Mouse (Mus musculus) liver, embryonic 14.5 days (tissue): ENCODE measurements around the gene Rsph1. TPM values are rescaled to one million over a fixed set of nuclear protein-coding genes. Genes with fewer than 3 reads are reported as not detected.

Experiments used
- ATAC-seq: fragments of 200-750 bp; cut with Nextera tagmentation; 2 replicates; pipeline ENCODE4 v1.8.0; 2017; ENCODE audit warnings: moderate number of reproducible peaks, mild to moderate bottlenecking, moderate library complexity; ENCODE audit not compliant: insufficient read depth
- DNase-seq, 3 experiments: peaks; one replicate each; pipeline ENCODE4 v3.0.0-alpha.2; 2012 to 2013; ENCODE audit warnings: low read depth in 3 of 3, low spot score in 3 of 3
- H3K27ac ChIP-seq: fragments of 300-500 bp; sonication (generic); 2 replicates; pipeline ENCODE4 v1.5.1; 2014; ENCODE audit warnings: moderate library complexity, mild to moderate bottlenecking, control low read depth, inconsistent platforms
- H3K27me3 ChIP-seq: fragments of 300-500 bp; sonication (generic); 2 replicates; pipeline ENCODE4 v1.6.1; 2014; ENCODE audit warnings: mild to moderate bottlenecking, low read length, moderate library complexity; ENCODE audit not compliant: control insufficient read depth, insufficient read depth
- H3K36me3 ChIP-seq: fragments of 300-500 bp; sonication (generic); replicated peaks from 2 replicates; pipeline ENCODE4 v1.6.1; 2014; ENCODE audit warnings: low read depth; ENCODE audit not compliant: control insufficient read depth, insufficient read depth
- H3K4me1 ChIP-seq, 2 experiments: fragments of 200-500 bp in 1 of 2; fragments of 300-500 bp in 1 of 2; sonication (generic) in 1 of 2; replicated peaks; 2 replicates each; pipeline ENCODE4 v1.6.1; 2012 to 2014; ENCODE audit warnings: antibody characterized with exemption in 1 of 2, inconsistent platforms in 1 of 2, low read length in 1 of 2; ENCODE audit not compliant: control insufficient read depth in 2 of 2, insufficient read depth in 2 of 2
- H3K4me2 ChIP-seq: fragments of 300-500 bp; sonication (generic); 2 replicates; pipeline ENCODE4 v1.6.1; 2014; ENCODE audit warnings: low read depth, mild to moderate bottlenecking, control low read depth, moderate library complexity
- H3K4me3 ChIP-seq, 2 experiments: fragments of 200-500 bp in 1 of 2; fragments of 300-500 bp in 1 of 2; sonication (generic) in 1 of 2; 2 replicates each; pipeline ENCODE4 v1.5.1; 2012 to 2014; ENCODE audit warnings: low read depth in 2 of 2, low read length in 2 of 2, mild to moderate bottlenecking in 2 of 2, control low read depth in 1 of 2, inconsistent platforms in 1 of 2, moderate library complexity in 1 of 2; ENCODE audit not compliant: insufficient read depth in 1 of 2
- H3K9ac ChIP-seq: fragments of 300-500 bp; sonication (generic); replicated peaks from 2 replicates; pipeline ENCODE4 v1.6.1; 2014; ENCODE audit warnings: mild to moderate bottlenecking, control low read depth, moderate library complexity
- H3K9me3 ChIP-seq: fragments of 300-500 bp; sonication (generic); 2 replicates; pipeline ENCODE4 v1.6.1; 2016; ENCODE audit warnings: low read length, mixed read lengths; ENCODE audit not compliant: control insufficient read depth
- CTCF ChIP-seq: IDR thresholded peaks from 2 replicates; pipeline ENCODE4 v1.5.1; 2016; ENCODE audit warnings: antibody characterized with exemption, low read depth, control low read depth
- EP300 ChIP-seq: IDR thresholded peaks from 2 replicates; pipeline ENCODE4 v1.6.1; 2016; ENCODE audit warnings: antibody characterized with exemption, low read depth
- WGBS: fragments of 180-500 bp; shearing (Covaris S2); extraction: QIAGEN DNeasy Blood & Tissue Kit; methylation state at CpG from one replicate; pipeline ENCODE4 v1.1.7; 2014; ENCODE audit not compliant: insufficient replicate concordance; 5-methylcytosine and 5-hydroxymethylcytosine counted together
- polyA plus RNA-seq, 2 experiments: library from polyadenylated mRNA; depleted of rRNA in 1 of 2; stranded (reverse) in 1 of 2; unstranded in 1 of 2; fragments of >200 nt; fragmentation: Nextera tagmentation in 1 of 2; extraction: Ambion mirVana in 1 of 2; gene quantifications; 2 replicates each; pipeline versions ENCODE4 v1.2.1 to v1.2.3; 2012 to 2014

Gene Rsph1
- polyA plus RNA-seq, 2 experiments: 0.04 to 0.22 TPM

- Histone ChIP-seq H3K27me3 (no peaks in the 10 kb centered on the region), H3K36me3 (no peaks in the 10 kb centered on the region), H3K4me2 (no peak overlapping the region), H3K9ac (no peak overlapping the region), H3K9me3 (no peaks in the 10 kb centered on the region), H3K4me1 (no peaks in the 10 kb centered on the region), H3K4me3 (no peak overlapping the region), H3K27ac (no peak overlapping the region)
- no peak for DNase-seq
- 41% methylated on average over 3 of the region's 3 CpGs for WGBS
- TF ChIP-seq CTCF (no peak), EP300 (no peak)
- no peak for ATAC-seq
Observed at GRCm38 (mm10) chr17:31316998-31317397, 39.8 kb upstream of the Rsph1 start.

GRCm38 (mm10) chr17:31315993-31316392 is 38.8 kb upstream of the Rsph1 start:
- WGBS: 71% methylated on average over 6 of the region's 6 CpGs
- no peak for TF ChIP-seq CTCF
- no peak for TF ChIP-seq EP300

GRCm38 (mm10) chr17:31315046-31315792 is 38.0 kb upstream of the Rsph1 start:
- H3K4me3 ChIP-seq: no peak overlapping the region
- no peak overlapping the region for H3K9ac ChIP-seq
- no peaks in the 10 kb centered on the region for H3K27me3 ChIP-seq
- H3K4me2 ChIP-seq: no peak overlapping the region
- TF ChIP-seq EP300 (no peak), CTCF (no peak)
- no peaks in the 10 kb centered on the region for H3K4me1 ChIP-seq
- no peaks in the 10 kb centered on the region for H3K36me3 ChIP-seq
- DNase-seq: no peak
- no peak for ATAC-seq
- 61% methylated on average over 13 of the region's 13 CpGs for WGBS
- no peak overlapping the region for H3K27ac ChIP-seq
- H3K9me3 ChIP-seq: no peaks in the 10 kb centered on the region

More at GRCm38 (mm10) chr17:31315993-31316392, 38.8 kb upstream of the Rsph1 start:
- H3K27me3 ChIP-seq: no peaks in the 10 kb centered on the region
- no peaks in the 10 kb centered on the region for H3K4me1 ChIP-seq
- no peak overlapping the region for H3K9ac ChIP-seq
- ATAC-seq (no peak), DNase-seq (no peak)
- H3K9me3 ChIP-seq: no peaks in the 10 kb centered on the region
- no peak overlapping the region for H3K4me3 ChIP-seq
- H3K4me2 ChIP-seq: no peak overlapping the region
- H3K27ac ChIP-seq: no peak overlapping the region
- no peaks in the 10 kb centered on the region for H3K36me3 ChIP-seq

- Histone ChIP-seq H3K4me1 (no peaks in the 10 kb centered on the region), H3K4me3 (no peak overlapping the region), H3K9ac (no peak overlapping the region), H3K27ac (no peak overlapping the region), H3K36me3 (no peaks in the 10 kb centered on the region), H3K4me2 (no peak overlapping the region), H3K27me3 (no peaks in the 10 kb centered on the region), H3K9me3 (no peaks in the 10 kb centered on the region)
- WGBS: 78% methylated on average over 10 of the region's 10 CpGs
- no peak for TF ChIP-seq CTCF
- TF ChIP-seq EP300: no peak
- no peak for DNase-seq
- ATAC-seq: no peak
Observed at GRCm38 (mm10) chr17:31312648-31313047, 35.5 kb upstream of the Rsph1 start.

- no peak overlapping the region for H3K9ac ChIP-seq
- no peak overlapping the region for H3K4me2 ChIP-seq
- no peaks in the 10 kb centered on the region for H3K27me3 ChIP-seq
- ATAC-seq: no peak
- no peaks in the 10 kb centered on the region for H3K36me3 ChIP-seq
- DNase-seq: no peak
- TF ChIP-seq EP300 (no peak), CTCF (no peak)
- no peak overlapping the region for H3K4me3 ChIP-seq
- no peak overlapping the region for H3K27ac ChIP-seq
- peaks cover 0 to 6% of the 10 kb centered on the region in 2 experiments; a peak in 2 of 4 replicates for H3K4me1 ChIP-seq
- 68% methylated on average over 9 of the region's 9 CpGs for WGBS
- H3K9me3 ChIP-seq: no peaks in the 10 kb centered on the region
Observed at GRCm38 (mm10) chr17:31311047-31311446, 33.9 kb upstream of the Rsph1 start.
